Mouse (Mus musculus) layer of hippocampus, adult 6 months (tissue): Measurements from ENCODE around the gene Tekt2. TPM values are rescaled to one million over a fixed set of nuclear protein-coding genes. Genes with fewer than 3 reads are reported as not detected.

Experiments used
- long read RNA-seq, 2 experiments: library from polyadenylated mRNA; unstranded; transcript quantifications; one replicate each; pipeline ENCODE4 v2.0.0; 2019 to 2020
- polyA plus RNA-seq: library from polyadenylated mRNA; unstranded; fragments of <200 nt; fragmentation: Nextera tagmentation; gene quantifications from 2 replicates; pipeline ENCODE4 v1.2.3, GENCODE M21; 2021

Tekt2 gene
- polyA plus RNA-seq, result 0.24 and 0.63 TPM in 2 replicates
- long read RNA-seq, experiment 1, result 0 reads
- long read RNA-seq, experiment 2, result 0 reads

GRCm38 (mm10) chr4:126325281-126325861 is at the start of gene Tekt2:
Gene Tekt2 (minus strand): TSS chr4:126325688.

GRCm38 (mm10) chr4:126321111-126321853 is 4.2 kb downstream of the Tekt2 start, which contains the start of gene Adprhl2:
Gene Adprhl2 (minus strand): TSS chr4:126321703.

GRCm38 (mm10) chr4:126286492-126286891 is 39.0 kb downstream of the Tekt2 start, which contains the start of gene Col8a2:
Gene Col8a2 (plus strand): TSS chr4:126286793.

Other genes starting within 250 kb of the Tekt2 start
- gene Lsm10, start 229.1 kb downstream of the Tekt2 start, polyA plus RNA-seq, result 34.3 and 36.3 TPM in 2 replicates
- gene Stk40, start 221.7 kb downstream of the Tekt2 start, polyA plus RNA-seq, result 3.4 and 3.9 TPM in 2 replicates
- gene Eva1b, start 177.9 kb downstream of the Tekt2 start, polyA plus RNA-seq, result 6.8 and 9.5 TPM in 2 replicates
- 0.49 and 0.69 TPM in 2 replicates for gene Sh3d21, start 162.2 kb downstream of the Tekt2 start, polyA plus RNA-seq
- gene Thrap3, start 122.9 kb downstream of the Tekt2 start, polyA plus RNA-seq, result 36.5 and 50.9 TPM in 2 replicates
- gene Map7d1, start 69.3 kb downstream of the Tekt2 start, polyA plus RNA-seq, result 46.7 and 54.9 TPM in 2 replicates
- gene Trappc3, start 63.4 kb downstream of the Tekt2 start, polyA plus RNA-seq, result 42.6 and 54.1 TPM in 2 replicates
- 0.30 and 2.0 TPM in 2 replicates for gene Col8a2, start 38.9 kb downstream of the Tekt2 start, polyA plus RNA-seq
- 20.2 and 22.4 TPM in 2 replicates for gene Adprhl2, start 4.0 kb downstream of the Tekt2 start, polyA plus RNA-seq
- gene Ago3, start 103.9 kb upstream of the Tekt2 start, polyA plus RNA-seq, result 11.1 and 11.3 TPM in 2 replicates
- gene Ago1, start 142.9 kb upstream of the Tekt2 start, polyA plus RNA-seq, result 9.8 and 10.8 TPM in 2 replicates
- gene Ago4, start 207.8 kb upstream of the Tekt2 start, polyA plus RNA-seq, result 0.65 TPM in 2 replicates
- gene Clspn, start 231.2 kb upstream of the Tekt2 start, polyA plus RNA-seq, result 0.30 and 0.34 TPM in 2 replicates